Mouse (Mus musculus) G1E (cell line): ENCODE data around the gene Tusc1. TPM values are rescaled to one million over a fixed set of nuclear protein-coding genes. Genes with fewer than 3 reads are reported as not detected.

Experiments
- ATAC-seq: 2 replicates; pipeline ENCODE4 v1.8.0; 2016; ENCODE audit warnings: mild to moderate bottlenecking; ENCODE audit not compliant: insufficient number of reproducible peaks, poor library complexity, low FRiP score, severe bottlenecking; ENCODE audit errors: extremely low read depth
- DNase-seq: peaks from one replicate; pipeline ENCODE4 v3.0.0; 2012; ENCODE audit warnings: low spot score
- H3K27me3 ChIP-seq: 2 replicates; pipeline ENCODE4 v1.6.1; 2012; ENCODE audit warnings: mild to moderate bottlenecking, low read length, inconsistent platforms; ENCODE audit not compliant: insufficient read depth
- H3K36me3 ChIP-seq: replicated peaks from 2 replicates; pipeline ENCODE3; 2012; ENCODE audit warnings: mild to moderate bottlenecking, inconsistent platforms
- H3K4me1 ChIP-seq: 2 replicates; pipeline ENCODE4 v1.6.1; 2012; ENCODE audit warnings: low read depth, low read length, inconsistent platforms, mixed read lengths; ENCODE audit not compliant: insufficient read depth
- H3K4me3 ChIP-seq: 2 replicates; pipeline ENCODE4 v1.5.1; 2012; ENCODE audit warnings: low read depth, mild to moderate bottlenecking, inconsistent platforms, low read length, moderate library complexity, mixed read lengths
- H3K9me3 ChIP-seq: replicated peaks from 2 replicates; pipeline ENCODE4 v1.6.1; 2012; ENCODE audit warnings: inconsistent platforms
- CTCF ChIP-seq: IDR thresholded peaks from 2 replicates; pipeline ENCODE4 v1.5.1; 2012; ENCODE audit warnings: low read depth, low read length, inconsistent platforms, mixed read lengths
- GATA1 ChIP-seq: IDR thresholded peaks from 2 replicates; pipeline ENCODE4 v1.6.1; 2012; ENCODE audit warnings: borderline replicate concordance, low read length, inconsistent platforms, mixed read lengths
- GATA2 ChIP-seq: IDR thresholded peaks from 2 replicates; pipeline ENCODE4 v1.6.1; 2012; ENCODE audit warnings: low read depth, low read length, inconsistent platforms, borderline replicate concordance
- POLR2AphosphoS5 ChIP-seq: IDR thresholded peaks from 2 replicates; pipeline ENCODE4 v1.6.1; 2012; ENCODE audit warnings: low read depth, low read length, inconsistent platforms; ENCODE audit not compliant: insufficient replicate concordance
- TAL1 ChIP-seq: conservative IDR thresholded peaks from 2 replicates; pipeline ENCODE4 v1.6.1; 2012; ENCODE audit warnings: low read depth, low read length, inconsistent platforms, mixed read lengths
- polyA plus RNA-seq: library from polyadenylated mRNA; stranded (reverse); fragments of >175 nt; gene quantifications from 2 replicates; pipeline ENCODE4 v1.2.3, GENCODE M21; 2012
- total RNA-seq, 2 experiments: library from RNA; stranded (forward) in 1 of 2; stranded (reverse) in 1 of 2; fragments of 200-1000 nt in 1 of 2; fragments of >200 nt in 1 of 2; fragmentation: Nextera tagmentation in 1 of 2; gene quantifications; 2 replicates each; pipeline ENCODE4 v1.2.3; 2014 to 2017

The Tusc1 gene
- total and polyA plus RNA-seq, 3 experiments, result 2.7 to 9.9 (median 3.0) TPM

GRCm38 (mm10) chr4:93307486-93307885 is 27.8 kb downstream of the Tusc1 start:
- DNase-seq, result no peak
- no peaks in the 10 kb centered on the region for H3K4me1 ChIP-seq
- TF ChIP-seq CTCF, result no peak
- no peak for TF ChIP-seq GATA2
- TF ChIP-seq TAL1, result no peak
- no peak for TF ChIP-seq GATA1
- TF ChIP-seq POLR2AphosphoS5, result no peak
- no peak overlapping the region for H3K4me3 ChIP-seq
- no peaks in the 10 kb centered on the region for H3K27me3 ChIP-seq
- ATAC-seq, result no peak
- H3K9me3 ChIP-seq, result no peaks in the 10 kb centered on the region
- no peaks in the 10 kb centered on the region for H3K36me3 ChIP-seq

GRCm38 (mm10) chr4:93286065-93286464 is 49.2 kb downstream of the Tusc1 start:
- H3K36me3 ChIP-seq, result no peaks in the 10 kb centered on the region
- H3K4me1 ChIP-seq, result no peaks in the 10 kb centered on the region
- no peaks in the 10 kb centered on the region for H3K27me3 ChIP-seq
- ATAC-seq (no peak), DNase-seq (no peak)
- no peak overlapping the region for H3K4me3 ChIP-seq
- H3K9me3 ChIP-seq, result no peaks in the 10 kb centered on the region
- TF ChIP-seq GATA1 (no peak), POLR2AphosphoS5 (no peak), CTCF (no peak)
